Mouse (Mus musculus) kidney, adult 8-10 months (tissue): ENCODE measurements around the gene Gm49510.

Experiments
- DNase-seq, 2 experiments: peaks; one replicate each; pipeline ENCODE4 v3.0.0; 2022

Gene Gm49510

GRCm38 (mm10) chr15:78899409-78899739, at the start of gene Gm49510:
Gm49510 (plus strand) TSS chr15:78899667.
- no peak for DNase-seq

GRCm38 (mm10) chr15:78850059-78850824, 49.2 kb upstream of the Gm49510 start:
- no peak for DNase-seq

DNA sequence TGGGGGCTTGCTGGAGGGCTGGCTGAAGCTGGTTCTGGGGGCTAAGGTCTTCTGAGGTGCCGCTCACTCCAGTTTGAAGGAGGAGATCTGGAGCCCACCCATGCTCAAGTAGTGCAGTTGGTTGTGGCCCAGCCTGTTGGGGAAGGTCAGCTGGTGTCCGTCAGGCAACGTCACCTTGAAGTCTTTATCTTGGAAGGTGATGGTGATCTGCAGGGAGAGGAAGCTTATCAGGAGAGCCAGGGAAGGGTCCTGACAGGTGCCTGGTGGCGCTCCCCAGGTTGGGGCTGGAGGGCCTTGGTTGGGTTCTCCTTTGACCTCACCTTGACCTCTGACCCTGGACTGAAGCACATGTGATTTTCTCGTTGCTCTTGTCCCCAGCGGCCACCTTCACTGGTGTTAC, 48.5 kb upstream of the Gm49510 start:
- no peak for DNase-seq

GRCm38 (mm10) chr15:78851505-78852153, 47.8 kb upstream of the Gm49510 start:
- peak; percentile 84 to 94 for DNase-seq

GRCm38 (mm10) chr15:78855303-78855965, 44.0 kb upstream of the Gm49510 start, which contains the start of gene Lgals2:
Lgals2 (minus strand) TSS chr15:78855529.
- no peak for DNase-seq

DNA sequence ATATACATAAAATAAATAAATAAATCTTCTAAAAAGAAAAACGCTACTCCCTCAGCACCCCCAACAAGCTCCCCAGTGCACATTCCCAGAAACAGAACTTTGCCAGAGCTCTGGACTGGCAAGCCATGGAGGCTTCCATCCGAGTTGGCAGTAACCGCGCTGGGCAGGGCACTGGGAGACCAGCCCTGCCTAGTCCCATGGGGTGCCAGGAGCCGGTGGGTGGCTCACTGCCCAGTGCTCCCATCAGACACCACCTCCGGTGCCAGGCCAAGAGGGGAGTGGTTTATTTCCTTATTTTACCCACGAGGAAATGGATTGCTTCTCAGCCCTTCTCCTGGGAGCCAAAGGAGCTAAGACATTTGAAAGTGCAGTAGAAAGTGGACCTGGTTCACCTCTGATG, 42.5 kb upstream of the Gm49510 start:
- DNase-seq, result no peak

GRCm38 (mm10) chr15:78859311-78859710, 40.2 kb upstream of the Gm49510 start:
- DNase-seq, result no peak

- no peak for DNase-seq
Observed at GRCm38 (mm10) chr15:78859714-78860113, 39.8 kb upstream of the Gm49510 start.

DNA sequence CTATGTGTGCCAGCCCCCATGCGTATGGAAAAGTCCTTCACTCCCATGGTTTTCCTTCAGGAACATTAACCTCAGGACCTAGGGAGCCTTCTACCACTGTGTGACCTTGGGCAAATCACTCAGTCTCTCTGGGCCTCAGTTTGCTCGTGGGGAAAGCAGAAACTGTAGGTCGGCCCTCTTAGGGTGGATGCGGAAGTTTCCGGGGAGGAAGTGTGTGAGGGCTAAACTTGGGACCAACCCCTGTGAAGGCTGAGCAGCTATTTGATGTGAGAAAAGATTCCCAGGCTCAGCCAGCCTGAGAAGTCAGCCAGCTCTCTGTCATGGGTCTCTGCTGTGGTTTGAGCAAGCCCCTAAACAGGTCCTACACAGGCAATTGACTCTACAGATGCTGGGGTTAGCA, 37.2 kb upstream of the Gm49510 start:
- DNase-seq, result no peak

GRCm38 (mm10) chr15:78863154-78863553, 36.3 kb upstream of the Gm49510 start:
- DNase-seq, result no peak

DNA sequence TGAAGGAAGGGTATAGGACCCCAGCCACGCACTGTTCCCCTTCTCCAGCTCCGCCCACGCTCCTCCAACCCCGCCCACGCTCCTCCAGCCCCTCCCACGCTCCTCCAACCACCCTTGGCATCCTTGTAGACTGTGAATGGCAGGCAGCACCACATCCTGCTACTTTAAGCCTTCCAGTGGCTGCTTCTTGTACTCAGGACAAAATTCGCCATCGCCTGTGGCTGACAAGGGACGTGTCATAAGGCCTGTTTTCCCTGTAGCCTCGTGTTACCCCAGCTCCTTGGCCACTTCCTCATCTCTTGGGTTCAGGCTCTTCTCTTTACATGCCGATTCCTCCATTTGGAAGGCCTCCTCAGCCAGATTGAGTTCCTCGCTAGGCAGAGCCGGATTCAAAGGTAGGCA, 35.6 kb upstream of the Gm49510 start:
- DNase-seq, result no peak

GRCm38 (mm10) chr15:78868398-78868797, 31.1 kb upstream of the Gm49510 start:
- peak in 1 of 2 experiments; percentile 50 for DNase-seq

DNA sequence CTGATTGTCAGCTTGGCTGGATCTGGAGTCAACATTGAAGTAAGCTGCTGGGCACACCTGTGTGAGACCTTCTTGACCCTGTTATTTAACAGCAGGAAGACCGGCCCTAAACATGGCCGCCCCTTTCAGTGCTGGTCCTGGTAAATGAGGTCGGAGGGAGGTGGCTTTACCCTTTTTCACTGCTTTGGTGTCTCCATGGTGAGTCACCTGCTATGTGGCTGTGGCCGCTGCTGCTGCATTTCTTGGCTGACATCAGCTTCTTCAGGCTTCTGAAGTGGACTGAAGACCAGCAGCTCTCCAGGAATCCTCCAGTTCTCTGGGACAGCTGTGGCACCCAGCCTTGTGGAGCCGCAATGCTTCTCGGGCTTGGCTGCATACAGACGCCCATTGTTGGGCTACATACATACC, 30.6 kb upstream of the Gm49510 start:
- DNase-seq, result no peak

DNA sequence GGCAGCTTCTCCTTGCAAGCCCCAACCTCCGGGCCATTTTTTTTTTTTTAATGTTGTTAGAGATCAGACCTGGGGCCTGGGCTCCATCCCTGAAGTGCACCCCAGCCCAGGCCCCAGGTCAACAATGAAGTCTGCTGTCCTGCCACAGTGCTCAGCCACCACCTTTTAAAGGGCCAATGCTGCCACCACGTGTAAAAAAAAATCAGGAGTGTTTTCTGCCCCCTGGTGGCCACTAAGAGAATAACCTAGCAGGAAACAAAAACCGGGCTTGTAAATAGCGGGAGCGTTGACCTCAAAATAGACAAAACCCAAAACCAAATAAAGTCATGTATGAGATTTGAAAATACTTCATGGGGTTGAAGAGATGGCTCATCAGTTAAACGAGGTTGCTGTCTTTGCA, 29.7 kb upstream of the Gm49510 start:
- DNase-seq, result peak in 1 of 2 experiments; percentile 50

- DNase-seq, result no peak
Observed at GRCm38 (mm10) chr15:78872021-78872608, 27.4 kb upstream of the Gm49510 start.

- no peak for DNase-seq
Observed at GRCm38 (mm10) chr15:78873803-78874435, 25.5 kb upstream of the Gm49510 start.

DNA sequence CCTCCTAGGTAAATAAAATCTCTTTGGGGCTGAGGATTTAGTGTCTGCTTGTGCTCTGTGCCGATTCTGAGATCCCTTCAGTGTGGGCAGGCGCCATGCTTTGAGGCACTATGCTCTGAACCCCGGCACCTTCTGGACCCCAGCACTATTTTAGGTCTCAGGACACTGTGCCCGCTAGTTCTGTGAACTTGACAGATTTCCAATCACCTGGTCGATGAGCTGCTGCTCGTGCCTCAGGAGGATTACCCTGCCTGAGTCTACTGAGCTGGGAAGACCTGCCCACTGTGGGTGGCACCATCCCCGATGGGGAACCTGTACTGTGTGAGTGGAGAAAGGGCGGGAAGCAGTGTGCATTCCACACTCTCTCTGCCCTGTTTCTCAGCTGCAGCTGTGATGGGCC, 24.5 kb upstream of the Gm49510 start:
- DNase-seq, result no peak

DNA sequence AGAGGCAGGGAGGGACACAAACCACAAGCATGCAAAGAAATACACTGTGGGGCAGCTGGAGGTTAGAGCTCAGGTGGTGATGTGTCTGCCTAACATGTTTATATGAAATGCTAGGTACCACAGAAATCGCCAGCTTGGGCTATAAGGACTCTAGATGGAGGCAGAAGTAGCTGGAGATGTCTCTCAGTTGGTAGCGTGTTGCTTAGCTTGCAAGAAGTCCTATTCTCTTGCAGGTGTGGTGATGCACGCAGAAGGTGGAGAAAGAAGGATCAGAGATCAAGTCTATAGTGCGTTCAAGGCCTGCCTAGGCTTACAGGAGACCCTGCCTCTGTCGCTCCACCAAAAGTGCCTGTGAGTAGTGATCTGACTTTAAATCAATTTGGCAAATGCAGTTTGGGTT, 23.9 kb upstream of the Gm49510 start:
- DNase-seq, result no peak

DNA sequence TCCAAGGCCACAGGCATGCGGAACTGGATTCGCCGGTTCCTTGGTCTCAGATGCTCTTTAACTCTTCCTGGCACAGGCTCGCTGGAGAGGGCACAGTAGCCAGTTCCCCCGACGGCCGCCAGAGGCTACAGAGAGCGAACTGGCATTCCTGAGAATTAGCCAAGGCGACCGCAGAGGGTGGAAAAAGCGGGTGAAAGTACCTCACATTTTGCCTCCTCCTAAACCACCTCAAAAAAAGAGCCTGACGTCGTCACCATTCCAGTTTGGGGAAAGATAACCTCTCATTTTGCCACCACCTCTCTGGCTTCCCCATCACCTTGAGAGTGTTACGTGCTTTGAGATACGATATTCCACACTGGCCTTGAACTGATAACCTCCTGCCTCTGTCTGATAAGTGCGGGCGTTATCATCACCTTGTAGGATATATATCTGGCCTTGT, 23.2 kb upstream of the Gm49510 start:
- DNase-seq, result peak; percentile 93 to 94

GRCm38 (mm10) chr15:78876991-78877809, 22.3 kb upstream of the Gm49510 start, which contains the start of gene Gga1:
Gga1 (plus strand) TSS chr15:78877190.
- DNase-seq, result peak; percentile 96 to 97

DNA sequence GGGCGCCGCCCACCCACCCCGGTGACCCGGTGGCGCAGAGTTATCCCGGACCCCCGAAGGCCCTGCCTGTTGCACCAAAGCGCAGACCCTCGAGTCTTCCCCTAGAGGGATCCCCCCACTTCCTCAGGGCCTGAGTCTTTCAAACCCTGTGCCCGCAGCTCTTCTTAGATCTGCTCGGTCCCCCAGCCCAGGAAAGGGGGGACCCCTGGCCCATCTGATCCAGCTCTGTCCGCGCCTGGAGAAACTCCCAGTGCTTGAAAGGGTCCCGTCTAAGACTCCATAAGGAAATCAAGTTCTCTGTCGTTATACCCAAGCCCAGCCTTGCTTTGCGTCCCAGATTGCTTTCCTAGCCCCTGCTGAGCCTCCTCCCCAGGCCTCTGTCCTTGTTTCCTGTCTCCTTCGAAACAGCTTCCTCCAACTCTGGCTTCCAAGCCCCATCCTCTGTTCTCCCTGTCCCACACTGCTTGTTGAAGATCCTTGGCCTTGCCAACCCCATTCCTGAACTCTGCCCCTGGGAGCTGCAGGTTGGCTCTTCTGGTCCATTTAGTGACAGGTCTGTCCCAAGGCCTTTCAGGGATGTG, 21.6 kb upstream of the Gm49510 start:
- DNase-seq, result peak; percentile 39 to 40
